Mouse (Mus musculus): ENCODE measurements around the gene Kpnb1. TPM values are rescaled to one million over a fixed set of nuclear protein-coding genes. Genes with fewer than 3 reads are reported as not detected.

Kpnb1 gene
- polyA plus RNA-seq, 1 experiment from 2014 or later = 34.0 TPM

DNA sequence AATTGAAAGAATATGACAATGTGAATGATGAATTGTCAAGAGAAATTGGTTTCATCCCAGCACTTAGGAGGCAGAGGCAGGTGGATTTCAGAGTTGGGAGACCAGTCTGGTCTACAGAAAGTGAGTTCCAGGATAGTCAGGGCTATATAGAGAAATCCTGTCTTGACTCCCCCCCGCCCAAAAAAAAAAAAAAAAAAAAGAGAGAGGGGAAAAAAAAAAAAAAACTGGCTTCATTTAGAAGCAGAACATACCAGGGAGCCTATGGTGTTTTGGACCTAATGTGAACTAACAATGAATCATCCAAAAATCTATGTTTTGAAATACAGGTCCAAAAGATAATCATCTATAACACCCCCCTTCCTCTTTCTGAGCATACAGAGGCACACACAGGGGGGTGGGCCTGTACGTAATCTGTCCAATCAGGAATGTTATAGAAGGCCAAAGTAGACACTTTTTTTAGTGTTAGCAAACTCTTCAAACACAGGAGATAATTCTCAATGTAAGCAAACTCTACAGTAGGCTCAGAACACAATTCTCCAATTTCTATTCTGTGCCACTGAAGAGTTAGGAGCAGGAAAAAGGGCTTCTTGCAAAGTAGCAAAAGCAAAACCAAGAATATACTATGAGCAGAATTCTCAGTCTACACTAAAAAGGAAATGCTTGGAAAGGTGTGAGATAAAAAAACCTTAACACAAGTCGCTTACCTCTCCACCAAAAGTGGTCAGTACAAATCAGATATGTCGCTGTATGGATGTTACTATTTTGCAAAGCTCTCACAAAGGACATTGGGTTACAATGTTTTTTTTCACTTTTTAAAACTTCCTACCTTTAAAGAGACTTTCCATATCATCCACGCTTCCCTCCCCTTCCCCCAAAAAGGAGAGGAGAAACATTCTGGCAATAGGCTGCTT, 1.7 kb downstream of the Kpnb1 start:
- ATAC-seq (ENCODE audit: extremely low read depth, insufficient number of reproducible peaks, low FRiP score, low TSS enrichment) = no peak
- H3K4me2 ChIP-seq = peak overlapping the region; percentile 82
- WGBS = 40% methylated on average over 5 of the region's 5 CpGs
- H3K9me3 ChIP-seq = no peaks in the 10 kb centered on the region
- peaks cover 57% of the 10 kb centered on the region for H3K36me3 ChIP-seq
- peak overlapping the region; percentile 99 for H3K9ac ChIP-seq
- H3K4me1 ChIP-seq = peaks cover 53% of the 10 kb centered on the region
- peak overlapping the region; percentile 93 for H3K4me3 ChIP-seq
- H3K27me3 ChIP-seq (replicated peaks) = no peaks in the 10 kb centered on the region
- peak overlapping the region; percentile 63 for H3K27ac ChIP-seq (replicated peaks)

DNA sequence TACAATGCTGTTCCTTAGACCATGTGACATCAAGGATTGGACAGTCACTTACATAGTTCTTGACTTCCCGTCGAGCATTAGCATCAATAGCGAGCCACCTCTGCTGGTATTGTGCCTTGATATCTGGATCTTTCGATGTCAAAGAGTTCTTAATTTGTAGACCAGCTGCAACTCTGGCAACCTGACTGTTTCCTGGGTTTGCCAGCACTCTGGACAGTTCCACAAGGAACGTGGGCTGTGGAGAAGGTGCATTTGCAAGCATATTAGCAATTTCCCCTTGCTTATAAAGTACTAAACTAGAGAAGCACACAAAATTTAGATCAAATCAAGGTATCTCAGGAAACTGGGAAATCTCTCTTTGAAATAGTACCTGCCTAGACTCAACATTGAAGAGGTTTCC, 2.8 kb downstream of the Kpnb1 start:
- ATAC-seq (ENCODE audit: extremely low read depth, insufficient number of reproducible peaks, low FRiP score, low TSS enrichment) = no peak
- peaks cover 65% of the 10 kb centered on the region for H3K36me3 ChIP-seq
- no peaks in the 10 kb centered on the region for H3K9me3 ChIP-seq
- 70% methylated on average over 5 of the region's 5 CpGs for WGBS
- no peaks in the 10 kb centered on the region for H3K27me3 ChIP-seq (replicated peaks)
- H3K27ac ChIP-seq (replicated peaks) = no peak overlapping the region
- peaks cover 56% of the 10 kb centered on the region for H3K4me1 ChIP-seq
- no peak overlapping the region for H3K4me3 ChIP-seq
- 0 out of 2 replicates have a peak overlapping the region, but pooled peaks have one; percentile 99 for H3K9ac ChIP-seq
- H3K4me2 ChIP-seq = peak overlapping the region; percentile 82

GRCm38 (mm10) chr11:97182446-97182845, 5.2 kb downstream of the Kpnb1 start:
- H3K4me1 ChIP-seq = peaks cover 49% of the 10 kb centered on the region
- 0 out of 2 replicates have a peak overlapping the region, but pooled peaks have one; percentile 33 for H3K9ac ChIP-seq
- WGBS = 91% methylated on average over 3 of the region's 3 CpGs
- no peak overlapping the region for H3K4me2 ChIP-seq
- ATAC-seq (ENCODE audit: extremely low read depth, insufficient number of reproducible peaks, low FRiP score, low TSS enrichment) = no peak
- no peaks in the 10 kb centered on the region for H3K9me3 ChIP-seq
- no peak overlapping the region for H3K4me3 ChIP-seq
- H3K36me3 ChIP-seq = peaks cover 90% of the 10 kb centered on the region
- no peak overlapping the region for H3K27ac ChIP-seq (replicated peaks)
- no peaks in the 10 kb centered on the region for H3K27me3 ChIP-seq (replicated peaks)

DNA sequence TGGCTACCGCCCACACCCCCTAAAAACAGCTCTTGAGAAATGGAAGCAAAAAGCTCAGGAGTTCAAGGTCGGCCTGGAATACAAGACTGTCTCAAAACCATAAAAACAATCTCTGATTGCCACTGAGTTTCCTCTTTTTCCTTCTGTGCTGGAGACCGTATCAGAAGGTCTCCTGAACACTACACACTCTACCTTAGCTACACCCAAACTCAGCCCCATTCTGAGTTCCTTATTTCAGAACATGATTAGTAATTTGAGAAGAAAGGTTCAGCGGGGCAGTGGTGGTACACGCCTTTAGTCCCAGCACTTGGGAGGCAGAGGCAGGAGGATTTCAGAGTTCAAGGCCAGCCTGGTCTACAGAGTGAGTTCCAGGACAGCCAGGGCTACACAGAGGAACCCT, 6.6 kb downstream of the Kpnb1 start:
- no peak for ATAC-seq (ENCODE audit: extremely low read depth, insufficient number of reproducible peaks, low FRiP score, low TSS enrichment)
- WGBS = 84% methylated on average over 5 of the region's 5 CpGs

GRCm38 (mm10) chr11:97178198-97178597, 9.5 kb downstream of the Kpnb1 start:
- Histone ChIP-seq H3K27me3 (replicated peaks) (no peaks in the 10 kb centered on the region), H3K36me3 (peaks cover 100% of the 10 kb centered on the region), H3K9me3 (no peaks in the 10 kb centered on the region), H3K4me2 (no peak overlapping the region), H3K9ac (no peak overlapping the region), H3K4me1 (peaks cover 17% of the 10 kb centered on the region), H3K27ac (replicated peaks) (no peak overlapping the region), H3K4me3 (no peak overlapping the region)
- no peak for ATAC-seq (ENCODE audit: extremely low read depth, insufficient number of reproducible peaks, low FRiP score, low TSS enrichment)
- 97% methylated on average over 2 of the region's 2 CpGs for WGBS

More for the DNA sequence above, 6.6 kb downstream of the Kpnb1 start:
- H3K27ac ChIP-seq (replicated peaks) = no peak overlapping the region
- H3K9ac ChIP-seq = no peak overlapping the region
- H3K4me1 ChIP-seq = peaks cover 43% of the 10 kb centered on the region
- no peaks in the 10 kb centered on the region for H3K27me3 ChIP-seq (replicated peaks)
- no peak overlapping the region for H3K4me3 ChIP-seq
- no peak overlapping the region for H3K4me2 ChIP-seq
- H3K9me3 ChIP-seq = no peaks in the 10 kb centered on the region
- H3K36me3 ChIP-seq = peaks cover 100% of the 10 kb centered on the region

DNA sequence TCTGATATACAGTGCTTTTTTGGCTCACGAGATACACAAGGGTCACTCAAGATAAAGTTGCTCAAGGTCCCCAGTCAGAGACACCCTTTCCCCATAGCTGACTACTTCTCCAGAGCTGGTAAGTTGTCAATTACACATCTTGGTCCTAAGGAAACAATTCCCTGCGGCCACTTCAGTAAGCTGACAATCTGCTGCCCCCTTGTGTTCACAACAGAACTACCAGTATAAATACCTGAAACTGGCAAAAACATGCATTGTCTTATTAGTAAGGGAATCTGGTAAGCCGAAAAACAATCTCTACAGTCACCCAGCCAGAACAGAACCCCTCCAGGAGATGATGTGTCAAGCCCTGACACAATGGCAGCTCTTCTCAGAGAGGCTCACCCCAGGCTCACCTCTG, 10.8 kb downstream of the Kpnb1 start:
- Histone ChIP-seq H3K27me3 (replicated peaks) (no peaks in the 10 kb centered on the region), H3K4me3 (no peak overlapping the region), H3K9me3 (no peaks in the 10 kb centered on the region), H3K36me3 (peaks cover 100% of the 10 kb centered on the region), H3K27ac (replicated peaks) (no peak overlapping the region), H3K4me2 (no peak overlapping the region), H3K4me1 (peaks cover 7% of the 10 kb centered on the region; the same call in 1 of the 2 replicates), H3K9ac (no peak overlapping the region)
- WGBS = 41% methylated on average over 3 of the region's 3 CpGs
- ATAC-seq (ENCODE audit: extremely low read depth, insufficient number of reproducible peaks, low FRiP score, low TSS enrichment) = no peak

GRCm38 (mm10) chr11:97175499-97175898, 12.2 kb downstream of the Kpnb1 start:
- peaks cover 100% of the 10 kb centered on the region for H3K36me3 ChIP-seq

GRCm38 (mm10) chr11:97160341-97160740, 27.3 kb downstream of the Kpnb1 start:
- Histone ChIP-seq H3K4me1 (no peaks in the 10 kb centered on the region), H3K27me3 (replicated peaks) (no peaks in the 10 kb centered on the region), H3K9me3 (no peaks in the 10 kb centered on the region), H3K36me3 (peaks cover 100% of the 10 kb centered on the region), H3K4me3 (no peak overlapping the region), H3K9ac (no peak overlapping the region), H3K27ac (replicated peaks) (no peak overlapping the region), H3K4me2 (no peak overlapping the region)
- WGBS = 58% methylated on average over 6 of the region's 6 CpGs
- no peak for ATAC-seq (ENCODE audit: extremely low read depth, insufficient number of reproducible peaks, low FRiP score, low TSS enrichment)

More at GRCm38 (mm10) chr11:97175499-97175898, 12.2 kb downstream of the Kpnb1 start:
- Histone ChIP-seq H3K27ac (replicated peaks) (no peak overlapping the region), H3K27me3 (replicated peaks) (no peaks in the 10 kb centered on the region), H3K4me1 (peaks cover 4% of the 10 kb centered on the region; the same call in 1 of the 2 replicates), H3K4me2 (no peak overlapping the region), H3K9ac (no peak overlapping the region), H3K4me3 (no peak overlapping the region), H3K9me3 (no peaks in the 10 kb centered on the region)
- no peak for ATAC-seq (ENCODE audit: extremely low read depth, insufficient number of reproducible peaks, low FRiP score, low TSS enrichment)
- WGBS = 89% methylated on average over 7 of the region's 7 CpGs

- 75% methylated on average over 7 of the region's 7 CpGs for WGBS
- Histone ChIP-seq H3K36me3 (peaks cover 77% of the 10 kb centered on the region), H3K9ac (no peak overlapping the region), H3K9me3 (no peaks in the 10 kb centered on the region), H3K4me2 (no peak overlapping the region), H3K27ac (replicated peaks) (no peak overlapping the region), H3K27me3 (replicated peaks) (0 out of 2 replicates have a peak, but pooled peaks cover 3% of the 10 kb centered on the region), H3K4me1 (peaks cover 12% of the 10 kb centered on the region), H3K4me3 (no peak overlapping the region)
- no peak for ATAC-seq (ENCODE audit: extremely low read depth, insufficient number of reproducible peaks, low FRiP score, low TSS enrichment)
Measured at GRCm38 (mm10) chr11:97156999-97157398, 30.7 kb downstream of the Kpnb1 start.

DNA sequence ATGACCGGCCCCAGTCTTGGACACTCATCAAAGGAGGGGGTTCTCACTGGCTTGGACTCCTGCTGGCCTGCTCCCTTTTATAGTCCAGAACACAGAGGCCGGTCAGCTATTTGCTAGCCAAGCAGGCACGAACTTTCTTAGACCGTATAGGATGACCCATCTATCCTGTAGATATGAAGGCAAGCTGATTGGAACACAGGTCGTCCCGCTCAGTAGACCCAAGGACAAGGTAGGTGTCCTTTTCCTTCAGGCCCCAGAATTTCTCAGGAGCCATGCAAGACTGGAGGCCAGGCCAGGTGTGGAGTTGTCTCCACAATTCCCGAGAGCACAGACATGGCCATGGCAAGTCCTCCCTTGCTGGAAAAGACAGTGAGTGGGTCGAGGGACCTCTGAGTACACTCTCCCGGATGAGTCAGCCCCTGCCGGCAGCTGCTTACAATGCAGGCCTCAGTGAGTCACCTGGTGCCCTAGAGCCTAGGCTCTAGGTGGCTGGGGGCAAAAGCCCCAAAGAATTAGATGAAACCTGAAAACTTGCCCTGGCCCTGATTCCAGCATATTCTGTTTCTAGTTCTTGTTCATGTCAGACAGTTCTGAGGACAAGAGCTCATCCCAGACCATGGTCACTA, 34.9 kb downstream of the Kpnb1 start:
- Histone ChIP-seq H3K27ac (replicated peaks) (no peak overlapping the region), H3K36me3 (peaks cover 40% of the 10 kb centered on the region), H3K4me2 (peak overlapping the region; percentile 93), H3K27me3 (replicated peaks) (peaks cover 11% of the 10 kb centered on the region), H3K9ac (no peak overlapping the region; the same call in 1 of the 2 replicates), H3K9me3 (no peaks in the 10 kb centered on the region), H3K4me3 (peak overlapping the region; percentile 83; the same call in 1 of the 2 replicates), H3K4me1 (peaks cover 41% of the 10 kb centered on the region)
- no peak for ATAC-seq (ENCODE audit: extremely low read depth, insufficient number of reproducible peaks, low FRiP score, low TSS enrichment)
- WGBS = 26% methylated on average over 10 of the region's 10 CpGs

GRCm38 (mm10) chr11:97152023-97152426, 35.7 kb downstream of the Kpnb1 start:
- peak overlapping the region; percentile 90; the same call in 1 of the 2 replicates for H3K27ac ChIP-seq (replicated peaks)
- 2% methylated on average over 11 of the region's 11 CpGs for WGBS

More at GRCm38 (mm10) chr11:97152023-97152426, 35.7 kb downstream of the Kpnb1 start:
- peaks cover 48% of the 10 kb centered on the region for H3K4me1 ChIP-seq
- H3K4me2 ChIP-seq = peak overlapping the region; percentile 93
- H3K36me3 ChIP-seq = peaks cover 39% of the 10 kb centered on the region
- H3K27me3 ChIP-seq (replicated peaks) = peaks cover 17% of the 10 kb centered on the region
- no peak for ATAC-seq (ENCODE audit: extremely low read depth, insufficient number of reproducible peaks, low FRiP score, low TSS enrichment)
- H3K9me3 ChIP-seq = no peaks in the 10 kb centered on the region
- peak overlapping the region; percentile 89; the same call in 1 of the 2 replicates for H3K9ac ChIP-seq
- H3K4me3 ChIP-seq = peak overlapping the region; percentile 83
